Mouse (Mus musculus) small intestine, adult 2 months (tissue): Measurements from ENCODE around the gene Rab30.

Experiments
- CTCF ChIP-seq: fragments of 200-500 bp; IDR thresholded peaks from 2 replicates; pipeline ENCODE4 v1.5.1; 2012; ENCODE audit warnings: low read depth, mild to moderate bottlenecking, control low read depth, inconsistent platforms, low read length, moderate library complexity, mixed read lengths; ENCODE audit not compliant: insufficient replicate concordance, insufficient read length; ENCODE audit errors: extremely low read depth
- POLR2A ChIP-seq: fragments of 200-500 bp; IDR thresholded peaks from 2 replicates; pipeline ENCODE4 v1.6.1; 2012; ENCODE audit warnings: low read depth, mild to moderate bottlenecking, control low read depth, inconsistent platforms, low read length, moderate library complexity

- no peak for TF ChIP-seq POLR2A
- no peak for TF ChIP-seq CTCF
Observed at GRCm38 (mm10) chr7:92760651-92761050, 19.2 kb downstream of the Rab30 start.
